Mouse (Mus musculus) lung, postnatal 0 days (tissue): Measurements from ENCODE around the gene Phykpl.

Experiments used
- CTCF ChIP-seq: IDR thresholded peaks from 2 replicates; pipeline ENCODE4 v1.5.1; 2016; ENCODE audit warnings: antibody characterized with exemption, mild to moderate bottlenecking
- EP300 ChIP-seq: IDR thresholded peaks from 2 replicates; pipeline ENCODE4 v1.6.1; 2016; ENCODE audit warnings: antibody characterized with exemption, mild to moderate bottlenecking, control low read depth

- TF ChIP-seq CTCF: no peak
- no peak for TF ChIP-seq EP300
Measured at GRCm38 (mm10) chr11:51653736-51654135, 69.2 kb downstream of the Phykpl start.
